Mouse (Mus musculus) cortical plate, adult 2 months (tissue): ENCODE measurements around the gene Pde10a.

Source experiments
- CTCF ChIP-seq: fragments of 200-500 bp; IDR thresholded peaks from 2 replicates; pipeline ENCODE4 v1.5.1; 2011; ENCODE audit warnings: mild to moderate bottlenecking, control low read depth, low read length; ENCODE audit not compliant: insufficient read depth; ENCODE audit errors: extremely low read depth
- POLR2A ChIP-seq: fragments of 200-500 bp; IDR thresholded peaks from 2 replicates; pipeline ENCODE4 v1.6.1; 2011; ENCODE audit warnings: mild to moderate bottlenecking, low read length, control low read depth; ENCODE audit not compliant: insufficient read depth; ENCODE audit errors: extremely low read depth

- TF ChIP-seq CTCF (no peak), POLR2A (no peak)
Observed at GRCm38 (mm10) chr17:8872611-8873010, 347.4 kb downstream of the Pde10a start.
